Mouse (Mus musculus) heart, adult 2 months (tissue): ENCODE results near the gene 1700030K09Rik. TPM values are rescaled to one million over a fixed set of nuclear protein-coding genes. Genes with fewer than 3 reads are reported as not detected.
A peak's percentile ranks its signal among the peaks of the same experiment; 100 is the strongest.

Experiments
- DNase-seq, 2 experiments: peaks; one replicate each; pipeline ENCODE4 v3.0.0; 2021
- H3K27ac ChIP-seq: fragments of 200-600 bp; 2 replicates; pipeline ENCODE4 v1.8.1; 2022
- H3K27me3 ChIP-seq: fragments of 200-500 bp; 2 replicates; pipeline ENCODE4 v1.6.1; 2012; ENCODE audit warnings: mild to moderate bottlenecking, low read length, inconsistent platforms, mixed read lengths; ENCODE audit not compliant: control insufficient read depth, insufficient read depth
- H3K36me3 ChIP-seq: fragments of 200-500 bp; 2 replicates; pipeline ENCODE4 v1.6.1; 2012; ENCODE audit warnings: low read length, inconsistent platforms; ENCODE audit not compliant: control insufficient read depth, insufficient read depth
- H3K4me1 ChIP-seq: fragments of 200-500 bp; 2 replicates; pipeline ENCODE4 v1.6.1; 2011; ENCODE audit warnings: low read length; ENCODE audit not compliant: control insufficient read depth, insufficient read depth
- H3K4me3 ChIP-seq: fragments of 200-600 bp; 2 replicates; pipeline ENCODE4 v1.8.1; 2022
- H3K79me2 ChIP-seq: fragments of 200-500 bp; replicated peaks from 2 replicates; pipeline ENCODE4 v1.6.1; 2012; ENCODE audit warnings: mild to moderate bottlenecking, inconsistent platforms, low read length, moderate library complexity, mixed read lengths; ENCODE audit not compliant: control insufficient read depth, insufficient read depth
- H3K9ac ChIP-seq: fragments of 200-500 bp; 2 replicates; pipeline ENCODE4 v1.6.1; 2012; ENCODE audit warnings: low read depth, mild to moderate bottlenecking, control low read depth, inconsistent platforms, low read length, mixed read lengths
- CTCF ChIP-seq: fragments of 200-600 bp; IDR thresholded peaks from 2 replicates; pipeline ENCODE4 v1.8.1; 2022; ENCODE audit warnings: antibody characterized with exemption, mild to moderate bottlenecking, moderate library complexity
- EP300 ChIP-seq: fragments of 200-500 bp; IDR thresholded peaks from 2 replicates; pipeline ENCODE4 v1.6.1; 2011; ENCODE audit warnings: low read depth, low read length, control low read depth; ENCODE audit not compliant: insufficient read depth
- POLR2A ChIP-seq: fragments of 200-500 bp; IDR thresholded peaks from 2 replicates; pipeline ENCODE4 v1.6.1; 2011; ENCODE audit warnings: mild to moderate bottlenecking, low read depth, low read length, control low read depth; ENCODE audit not compliant: insufficient read depth
- WGBS: fragments of 180-500 bp; shearing (Covaris S2); methylation state at CpG from one replicate; pipeline ENCODE4 v1.1.7; 2018; 5-methylcytosine and 5-hydroxymethylcytosine counted together
- intact Hi-C: fragments of 180-260 bp; cut with DNase I; formaldehyde crosslinking; loops from one replicate; pipeline ENCODE4 v1.15.1; 2025
- polyA plus RNA-seq: library from polyadenylated mRNA; depleted of rRNA; stranded (reverse); fragments of >200 nt; gene quantifications from 2 replicates; pipeline ENCODE4 v1.2.3, GENCODE M21; 2012
- total RNA-seq, 2 experiments: library from RNA; stranded (reverse); gene quantifications; 2 replicates each; pipeline ENCODE4 v1.2.3; 2021

Gene 1700030K09Rik
- total and polyA plus RNA-seq, 3 experiments, result 4.0 to 5.0 (median 4.7) TPM

- H3K79me2 ChIP-seq, result peaks cover 3% of the 10 kb centered on the region
- H3K4me1 ChIP-seq, result peaks cover 17% of the 10 kb centered on the region
- H3K27me3 ChIP-seq, result no peaks in the 10 kb centered on the region
- whole genome bisulfite sequencing, result 89% methylated on average over 23 of the region's 23 CpGs
- H3K4me3 ChIP-seq, result no peak overlapping the region
- no peaks in the 10 kb centered on the region for H3K36me3 ChIP-seq
- intact Hi-C loops, result no loop called here
- H3K9ac ChIP-seq, result no peak overlapping the region
- no peak overlapping the region for H3K27ac ChIP-seq
- DNase-seq, result no peak
- TF ChIP-seq CTCF (no peak), EP300 (no peak), POLR2A (no peak)
Observed at GRCm38 (mm10) chr8:72495411-72496111, 51.9 kb downstream of the 1700030K09Rik start.

DNA sequence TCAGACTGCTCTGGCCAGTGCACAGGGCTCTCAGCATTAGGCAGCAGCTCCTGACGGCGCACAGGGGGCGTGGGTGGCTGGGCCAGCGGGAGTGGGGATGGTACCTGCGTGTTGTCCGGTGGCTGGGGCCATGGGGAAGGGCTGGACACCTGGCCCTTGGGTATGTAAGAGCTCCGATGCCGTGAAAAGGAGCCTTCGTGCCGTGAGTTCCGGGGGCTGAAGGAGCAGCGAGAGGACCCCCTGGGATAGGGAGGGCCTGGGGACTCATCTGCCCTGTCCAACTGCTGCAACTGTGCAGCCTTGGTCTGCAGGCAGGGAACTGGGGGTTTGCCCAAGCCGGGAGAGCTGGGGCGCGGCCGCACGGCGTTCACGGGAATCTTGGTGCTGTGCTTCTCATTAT is 52.5 kb downstream of the 1700030K09Rik start:
- Histone ChIP-seq H3K4me3 (no peak overlapping the region), H3K36me3 (no peaks in the 10 kb centered on the region), H3K9ac (no peak overlapping the region), H3K4me1 (peaks cover 22% of the 10 kb centered on the region), H3K79me2 (peaks cover 4% of the 10 kb centered on the region), H3K27ac (no peak overlapping the region), H3K27me3 (no peaks in the 10 kb centered on the region)
- intact Hi-C loops, result no loop called here
- no peak for DNase-seq
- TF ChIP-seq CTCF (no peak), EP300 (no peak), POLR2A (no peak)
- 90% methylated on average over 19 of the region's 19 CpGs for WGBS

DNA sequence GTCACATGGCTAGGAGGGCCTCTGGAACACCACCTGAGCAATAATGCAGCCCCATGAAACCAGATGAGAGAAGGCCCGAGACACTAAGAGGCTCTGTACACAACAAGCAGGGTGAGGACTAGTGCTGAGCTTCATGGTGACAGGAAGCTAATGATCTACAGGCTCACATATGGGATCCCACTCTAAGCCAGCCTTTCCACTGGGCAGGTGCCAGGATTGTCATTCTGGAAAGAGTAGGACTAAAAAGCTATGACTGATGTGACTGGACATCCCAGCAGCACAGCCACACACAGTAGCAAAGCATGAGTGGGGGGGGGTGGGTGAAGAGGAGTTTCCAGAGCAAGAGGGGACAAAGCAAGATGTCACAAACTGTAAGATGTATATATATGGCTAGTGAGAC is 54.2 kb downstream of the 1700030K09Rik start:
- Histone ChIP-seq H3K27me3 (no peaks in the 10 kb centered on the region), H3K4me1 (peaks cover 25% of the 10 kb centered on the region), H3K79me2 (peaks cover 4% of the 10 kb centered on the region), H3K9ac (no peak overlapping the region), H3K4me3 (no peak overlapping the region), H3K36me3 (no peaks in the 10 kb centered on the region), H3K27ac (peak overlapping the region; percentile 76; the same call in 1 of the 2 replicates)
- intact Hi-C loops, result no loop called here
- 77% methylated on average over 1 of the region's 1 CpGs for WGBS
- DNase-seq, result no peak
- TF ChIP-seq CTCF (no peak), EP300 (no peak), POLR2A (no peak)

DNA sequence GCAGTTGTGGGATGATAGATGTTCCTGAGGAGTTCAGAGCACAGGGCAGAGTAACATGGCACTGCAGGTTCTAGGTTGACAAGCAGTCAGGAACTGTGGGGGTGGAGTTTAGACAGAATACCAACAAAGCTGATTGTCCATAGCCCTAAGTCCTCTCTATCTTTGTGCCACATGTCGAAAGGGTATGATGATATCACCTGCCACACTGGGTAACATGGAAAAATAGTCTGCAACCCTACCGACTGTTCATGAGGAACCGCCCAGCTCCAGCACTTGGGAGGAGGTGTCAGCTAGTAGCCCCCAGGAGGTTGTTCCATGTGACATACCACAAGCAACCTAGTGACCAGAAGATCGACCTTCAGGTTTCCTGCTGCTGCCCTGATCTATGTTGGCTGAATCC is 54.8 kb downstream of the 1700030K09Rik start:
- no peak for DNase-seq
- peaks cover 27% of the 10 kb centered on the region for H3K4me1 ChIP-seq
- intact Hi-C loops, result no loop called here
- WGBS, result 64% methylated on average over 4 of the region's 4 CpGs
- no peak overlapping the region for H3K9ac ChIP-seq
- TF ChIP-seq POLR2A, result 0 out of 2 replicates have a peak, but pooled peaks have one; percentile 16
- TF ChIP-seq EP300, result no peak
- H3K79me2 ChIP-seq, result peaks cover 4% of the 10 kb centered on the region
- peak overlapping the region; percentile 76 for H3K27ac ChIP-seq
- H3K36me3 ChIP-seq, result no peaks in the 10 kb centered on the region
- no peaks in the 10 kb centered on the region for H3K27me3 ChIP-seq
- H3K4me3 ChIP-seq, result no peak overlapping the region

GRCm38 (mm10) chr8:72499521-72500284 is 56.0 kb downstream of the 1700030K09Rik start:
- TF ChIP-seq CTCF (no peak), EP300 (peak; percentile 96), POLR2A (peak; percentile 36; the same call in 1 of the 2 replicates)
- 68% methylated on average over 2 of the region's 2 CpGs for WGBS
- H3K79me2 ChIP-seq, result peaks cover 4% of the 10 kb centered on the region
- H3K4me1 ChIP-seq, result peaks cover 37% of the 10 kb centered on the region
- H3K27me3 ChIP-seq, result no peaks in the 10 kb centered on the region
- no peaks in the 10 kb centered on the region for H3K36me3 ChIP-seq
- DNase-seq, result peak in 1 of 2 experiments; percentile 81
- intact Hi-C loops, result no loop called here
- peak overlapping the region; percentile 32 for H3K9ac ChIP-seq
- H3K27ac ChIP-seq, result peak overlapping the region; percentile 82
- no peak overlapping the region; the same call in 1 of the 2 replicates for H3K4me3 ChIP-seq

DNA sequence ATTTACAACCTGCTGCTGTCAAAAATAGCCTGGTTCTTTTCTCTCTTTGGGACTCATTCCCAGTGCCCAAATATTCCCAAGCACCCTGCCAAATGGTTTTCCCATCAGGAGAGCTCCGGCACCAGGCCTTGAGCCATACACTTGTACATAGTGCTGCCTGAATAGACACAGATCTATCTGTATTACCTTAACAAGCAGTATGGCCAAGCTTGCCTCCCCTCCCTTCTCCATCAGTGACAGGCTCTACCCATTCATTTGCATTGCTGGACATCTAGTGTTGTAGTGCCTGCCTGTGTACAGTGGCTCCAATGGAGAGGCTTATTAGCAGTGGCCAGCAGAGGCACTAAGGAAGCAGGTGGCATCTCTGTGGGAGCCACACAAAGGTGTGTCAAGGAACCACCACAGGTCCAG is 56.8 kb downstream of the 1700030K09Rik start:
- intact Hi-C loops, result no loop called here
- Histone ChIP-seq H3K27me3 (no peaks in the 10 kb centered on the region), H3K4me3 (no peak overlapping the region), H3K27ac (peak overlapping the region; percentile 82), H3K9ac (no peak overlapping the region), H3K4me1 (peaks cover 39% of the 10 kb centered on the region), H3K79me2 (peaks cover 4% of the 10 kb centered on the region), H3K36me3 (no peaks in the 10 kb centered on the region)
- peak in 1 of 2 experiments; percentile 66 for DNase-seq
- TF ChIP-seq POLR2A (no peak), CTCF (no peak), EP300 (0 out of 2 replicates have a peak, but pooled peaks have one; percentile 31)
- WGBS, result 33% methylated on average over 1 of the region's 1 CpGs
